Mouse (Mus musculus) gastrocnemius, adult 2 months (tissue): ENCODE results near the gene Mrm1. TPM values are rescaled to one million over a fixed set of nuclear protein-coding genes. Genes with fewer than 3 reads are reported as not detected.
"Not testable (repeated sequence)": the region's sequence is repeated elsewhere in the genome, so short reads cannot be mapped to it uniquely, and the experiment has no call there.

Source experiments
- DNase-seq: peaks from one replicate; pipeline ENCODE4 v3.0.0; 2022
- H3K27ac ChIP-seq: fragments of 200-600 bp; 2 replicates; pipeline ENCODE4 v1.8.1; 2022; ENCODE audit warnings: mild to moderate bottlenecking
- H3K4me3 ChIP-seq: fragments of 200-600 bp; 2 replicates; pipeline ENCODE4 v1.8.1; 2022; ENCODE audit warnings: mild to moderate bottlenecking, moderate library complexity
- CTCF ChIP-seq: fragments of 200-600 bp; IDR thresholded peaks from 2 replicates; pipeline ENCODE4 v1.8.1; 2022; ENCODE audit warnings: antibody characterized with exemption, mild to moderate bottlenecking, moderate library complexity
- intact Hi-C: fragments of 180-260 bp; cut with DNase I; formaldehyde crosslinking; loops from one replicate; pipeline ENCODE4 v1.15.1; 2025
- long read RNA-seq, 2 experiments: library from polyadenylated mRNA; stranded (forward); transcript quantifications; one replicate each; pipeline ENCODE4 v2.0.0; 2021
- total RNA-seq, 2 experiments: library from RNA; stranded (reverse); gene quantifications; 2 replicates each; pipeline ENCODE4 v1.2.3; 2021

Gene Mrm1
- total RNA-seq: 1 to 10 TPM; 7.7 to 9.1 TPM
- long read RNA-seq, experiment 1, transcript Mrm1-201 (5 exons, 2,477 nt): major isoform, 13 of 16 reads
- long read RNA-seq, experiment 1, partial matches to known transcripts: 0 of 16 reads
- long read RNA-seq, experiment 1, other reads (novel, unspliced or antisense): 3 of 16 reads
- long read RNA-seq, experiment 2, transcript Mrm1-201 (5 exons, 2,477 nt): major isoform, 12 of 12 reads
- long read RNA-seq, experiment 2, partial matches to known transcripts: 0 of 12 reads
- long read RNA-seq, experiment 2, other reads (novel, unspliced or antisense): 0 of 12 reads

DNA sequence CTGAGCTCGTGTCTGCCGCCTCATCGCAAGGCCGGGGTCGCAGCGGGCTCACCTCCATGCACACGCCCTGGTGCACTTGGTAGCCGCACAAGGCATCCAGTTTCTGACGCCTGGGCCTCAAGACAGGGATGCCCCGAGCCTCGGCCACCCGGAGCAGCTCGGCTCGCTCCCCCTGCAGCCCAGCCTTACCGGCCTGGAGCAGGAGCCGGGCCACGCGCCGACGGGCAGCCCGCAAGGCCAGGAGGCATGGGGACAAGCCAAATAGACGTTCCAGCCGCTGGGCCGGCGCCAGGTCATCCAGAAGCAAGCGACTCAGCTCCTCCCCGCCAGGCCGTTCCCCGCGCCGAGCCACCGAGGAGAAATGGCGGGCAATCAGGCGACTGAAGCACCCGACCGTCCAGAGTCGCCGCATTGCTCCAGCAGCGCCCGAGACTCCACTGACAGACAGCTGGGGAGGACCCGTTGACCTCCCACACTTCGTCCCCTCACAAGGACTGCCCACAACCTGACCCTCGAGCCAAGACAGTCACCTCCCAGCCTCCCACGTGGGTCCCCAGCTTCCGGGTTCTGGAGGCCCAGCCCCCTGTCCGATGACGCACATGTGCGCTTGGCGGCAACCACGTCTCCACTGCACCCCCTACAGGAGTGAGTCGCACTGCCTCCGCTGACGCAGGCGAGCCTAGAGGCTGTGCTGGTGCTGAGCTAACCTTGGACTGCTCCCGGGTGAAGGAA is at the start of gene Mrm1:
TSS of gene Mrm1 (minus strand) at position 555 of the 732 bp plus-strand sequence.
- intact Hi-C loops: loop anchor here (10.0 kb wide), 1 partner anchor 304 kb away; the partner anchor contains the start of gene Aatf
- TF ChIP-seq CTCF: peak; percentile 94
- H3K4me3 ChIP-seq: peak within 1 kb of the TSS; percentile 83
- peak within 1 kb of the TSS; percentile 94 for H3K27ac ChIP-seq
- DNase-seq: peak; percentile 97

DNA sequence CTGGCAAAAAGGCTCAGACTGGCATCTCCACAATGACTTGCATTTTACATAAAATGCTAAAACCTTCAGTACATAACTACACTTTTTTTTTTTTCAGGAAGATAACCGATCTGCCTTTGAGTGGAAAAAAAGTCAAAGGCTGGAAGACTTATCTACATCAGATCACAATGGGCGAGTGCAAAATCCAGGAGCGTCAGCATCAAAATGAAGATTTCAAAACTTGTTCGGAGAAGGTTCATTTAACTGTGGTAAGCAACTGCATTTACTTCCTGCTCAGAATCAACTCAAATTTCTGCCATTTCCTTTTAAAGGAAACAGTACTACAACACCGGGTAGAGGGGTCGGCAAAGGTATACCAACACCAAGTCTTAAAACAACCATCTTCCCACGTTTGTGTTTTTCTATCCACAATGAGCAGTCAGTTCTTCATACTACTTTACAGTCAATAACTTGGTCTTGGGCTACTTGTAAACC is 49.5 kb upstream of the Mrm1 start:
- TF ChIP-seq CTCF: no peak
- intact Hi-C loops: no loop called here
- Histone ChIP-seq H3K4me3 (peak overlapping the region; percentile 85), H3K27ac (peak overlapping the region; percentile 100)
- DNase-seq: no peak

DNA sequence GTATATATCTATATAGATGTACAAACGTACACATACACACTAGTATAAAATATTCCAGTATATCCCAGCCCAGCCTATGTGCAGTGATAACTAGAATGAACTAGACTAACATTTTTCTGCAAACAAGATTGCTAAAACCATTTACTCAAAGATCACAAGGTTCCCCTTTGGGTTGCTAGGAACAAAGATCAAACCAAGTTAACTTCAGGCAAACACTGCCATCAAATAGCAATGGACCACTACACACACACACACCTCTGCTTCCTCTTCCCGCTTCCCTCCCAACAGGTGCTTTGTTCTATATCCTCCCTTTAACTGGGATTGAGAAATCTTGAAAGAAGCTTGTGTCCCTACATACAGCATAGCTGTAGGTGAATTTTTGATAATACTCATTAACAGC is 48.3 kb upstream of the Mrm1 start:
- TF ChIP-seq CTCF: no peak
- H3K4me3 ChIP-seq: no peak overlapping the region
- intact Hi-C loops: no loop called here
- no peak for DNase-seq
- H3K27ac ChIP-seq: no peak overlapping the region

DNA sequence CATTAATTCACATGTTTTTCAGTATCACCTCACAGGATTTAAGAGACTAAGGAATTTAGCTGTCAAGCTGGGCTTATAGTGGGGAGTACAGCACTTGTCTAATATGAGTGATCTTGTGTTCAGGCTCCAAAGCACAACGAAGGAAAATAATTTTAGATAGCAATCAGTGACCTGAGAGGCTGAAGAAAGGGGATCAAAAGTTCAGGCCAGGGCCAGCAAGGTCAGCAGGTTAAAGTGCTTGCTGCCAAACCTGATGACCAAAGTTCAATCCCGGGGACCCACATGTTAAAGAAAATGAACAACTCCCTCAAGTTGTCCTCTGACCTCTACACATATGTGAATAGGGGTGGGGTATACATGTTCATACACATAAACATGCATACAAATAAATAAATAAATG is 46.0 kb upstream of the Mrm1 start:
- intact Hi-C loops: no loop called here
- no peak for TF ChIP-seq CTCF
- no peak for DNase-seq
- no peak overlapping the region for H3K27ac ChIP-seq
- no peak overlapping the region for H3K4me3 ChIP-seq

DNA sequence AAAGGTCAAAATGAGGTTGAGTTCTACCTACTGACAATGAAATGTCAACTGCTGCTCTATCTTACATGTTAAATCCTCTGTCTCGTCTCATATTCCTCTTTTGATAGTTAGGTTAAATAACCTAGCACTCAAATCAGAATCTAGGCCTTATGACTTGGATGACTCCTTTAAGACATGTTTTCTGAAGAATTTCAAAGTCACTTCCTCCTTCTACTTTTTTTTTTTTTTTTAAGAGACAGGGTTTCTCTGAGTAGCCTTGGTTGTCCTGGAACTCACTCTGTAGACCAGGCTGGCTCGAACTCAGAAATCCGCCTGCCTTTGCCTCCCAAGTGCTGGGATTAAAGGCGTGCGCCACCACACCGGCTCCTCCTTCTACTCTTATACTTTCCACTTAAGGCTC is 36.0 kb upstream of the Mrm1 start:
- intact Hi-C loops: no loop called here
- Histone ChIP-seq H3K27ac (no peak overlapping the region), H3K4me3 (no peak overlapping the region)
- no peak for TF ChIP-seq CTCF
- DNase-seq: no peak

DNA sequence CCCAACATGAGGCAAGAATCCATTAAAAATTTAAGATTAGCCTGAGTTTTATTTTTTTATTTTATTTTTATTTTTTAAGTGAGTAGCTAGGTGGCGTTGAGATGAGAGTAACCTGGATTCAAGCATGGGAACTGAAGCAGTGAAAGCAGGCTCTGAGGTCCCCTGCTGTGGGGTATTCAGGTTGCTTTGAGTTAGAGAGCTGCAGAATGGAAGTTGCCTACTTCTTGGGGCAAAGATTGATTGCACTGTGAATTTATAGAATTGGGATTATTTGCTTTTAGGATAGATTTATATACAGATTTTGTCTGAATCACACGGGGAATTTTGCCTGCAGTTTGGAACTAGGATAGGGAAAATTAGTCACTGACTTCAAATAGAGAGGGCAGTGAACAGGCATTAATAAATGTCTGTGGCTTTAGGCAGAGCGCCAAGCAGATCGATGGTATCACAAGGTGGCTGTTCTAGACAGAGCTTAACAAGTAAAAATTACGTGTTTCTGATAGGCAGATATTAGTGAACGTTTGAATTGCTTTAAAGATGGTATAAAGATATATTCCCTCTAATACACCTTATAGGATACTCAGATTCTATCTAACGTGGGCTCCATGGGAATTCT is 28.3 kb upstream of the Mrm1 start:
- TF ChIP-seq CTCF: no peak
- no peak overlapping the region for H3K4me3 ChIP-seq
- no peak overlapping the region for H3K27ac ChIP-seq
- intact Hi-C loops: no loop called here
- DNase-seq: no peak

DNA sequence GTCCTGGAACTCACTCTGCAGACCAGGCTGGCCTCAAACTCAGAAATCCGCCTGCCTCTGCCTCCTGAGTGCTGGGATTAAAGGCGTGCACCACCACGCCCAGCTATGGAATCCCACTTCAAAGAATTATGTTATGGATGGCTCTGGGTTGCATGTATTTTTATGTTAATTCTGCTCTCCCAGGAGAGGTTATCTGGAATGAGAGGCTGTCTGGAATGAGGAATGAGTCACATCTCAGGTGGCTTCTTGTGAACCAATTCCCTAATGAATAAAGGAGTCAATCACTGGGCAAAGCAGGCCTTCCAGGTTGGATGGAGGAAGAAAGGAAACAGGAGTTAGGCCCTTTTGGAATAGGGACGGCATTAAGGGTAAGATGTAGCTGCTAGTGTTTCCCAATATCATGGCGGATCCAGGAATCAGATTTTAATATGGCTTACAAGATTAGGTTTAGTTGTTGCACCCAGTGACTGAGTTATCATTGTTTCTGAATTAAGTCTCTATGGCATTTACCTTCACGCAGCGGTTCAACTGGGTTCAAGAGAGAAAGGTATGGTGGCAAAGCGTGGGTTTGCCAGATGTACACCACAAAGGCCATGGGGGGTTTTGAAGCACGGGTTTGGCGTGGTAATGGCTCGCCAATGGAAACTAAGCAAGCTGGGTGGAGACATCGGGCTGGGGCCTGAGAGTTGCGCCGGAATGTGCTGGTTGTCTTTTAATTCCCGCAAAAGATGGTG is 27.6 kb upstream of the Mrm1 start:
- no peak overlapping the region for H3K4me3 ChIP-seq
- intact Hi-C loops: no loop called here
- no peak overlapping the region for H3K27ac ChIP-seq
- TF ChIP-seq CTCF: no peak
- DNase-seq: no peak

DNA sequence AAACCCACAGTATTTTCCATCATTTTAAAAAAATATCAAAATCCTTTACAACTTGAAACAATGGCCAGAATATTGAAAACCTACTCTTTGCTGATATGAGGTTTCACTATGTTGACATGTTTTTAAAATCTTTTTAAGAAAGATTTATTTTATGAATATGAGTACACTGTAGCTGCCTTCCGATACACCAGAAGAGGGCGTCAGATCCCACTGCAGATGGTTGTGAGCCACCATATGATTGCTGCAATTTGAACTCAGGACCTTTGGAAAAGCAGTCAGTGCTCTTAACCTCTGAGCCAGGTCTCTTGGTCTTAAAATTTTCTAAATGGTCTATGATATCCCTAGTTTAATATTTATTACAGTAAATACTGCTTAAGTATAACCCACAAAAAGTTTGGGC is 20.0 kb upstream of the Mrm1 start:
- Histone ChIP-seq H3K27ac (no peak overlapping the region), H3K4me3 (no peak overlapping the region)
- no peak for DNase-seq
- intact Hi-C loops: no loop called here
- peak; percentile 26; the same call in 1 of the 2 replicates for TF ChIP-seq CTCF

DNA sequence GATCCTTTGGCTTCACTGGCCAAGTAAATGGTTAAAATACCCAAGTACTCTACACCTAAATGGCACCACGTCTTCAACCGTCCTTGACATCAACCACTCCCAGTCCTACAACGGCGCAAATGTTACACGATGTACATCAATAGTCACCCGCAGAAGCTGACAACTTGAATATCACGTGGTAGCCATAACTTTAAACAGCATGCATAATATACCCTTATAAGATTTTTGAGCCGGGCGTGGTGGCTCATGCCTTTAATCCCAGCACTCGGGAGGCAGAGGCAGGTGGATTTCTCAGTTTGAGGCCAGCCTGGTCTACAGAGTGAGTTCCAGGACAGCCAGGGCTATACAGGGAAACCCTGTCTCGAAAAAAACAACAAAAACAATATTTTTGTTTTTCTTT is 10.2 kb upstream of the Mrm1 start:
- not testable (repeated sequence) for DNase-seq
- intact Hi-C loops: loop anchor here (2.0 kb wide), 1 partner anchor 41 kb away; the partner anchor contains the start of gene Ggnbp2
- peak overlapping the region; percentile 91 for H3K4me3 ChIP-seq
- peak overlapping the region; percentile 98 for H3K27ac ChIP-seq

DNA sequence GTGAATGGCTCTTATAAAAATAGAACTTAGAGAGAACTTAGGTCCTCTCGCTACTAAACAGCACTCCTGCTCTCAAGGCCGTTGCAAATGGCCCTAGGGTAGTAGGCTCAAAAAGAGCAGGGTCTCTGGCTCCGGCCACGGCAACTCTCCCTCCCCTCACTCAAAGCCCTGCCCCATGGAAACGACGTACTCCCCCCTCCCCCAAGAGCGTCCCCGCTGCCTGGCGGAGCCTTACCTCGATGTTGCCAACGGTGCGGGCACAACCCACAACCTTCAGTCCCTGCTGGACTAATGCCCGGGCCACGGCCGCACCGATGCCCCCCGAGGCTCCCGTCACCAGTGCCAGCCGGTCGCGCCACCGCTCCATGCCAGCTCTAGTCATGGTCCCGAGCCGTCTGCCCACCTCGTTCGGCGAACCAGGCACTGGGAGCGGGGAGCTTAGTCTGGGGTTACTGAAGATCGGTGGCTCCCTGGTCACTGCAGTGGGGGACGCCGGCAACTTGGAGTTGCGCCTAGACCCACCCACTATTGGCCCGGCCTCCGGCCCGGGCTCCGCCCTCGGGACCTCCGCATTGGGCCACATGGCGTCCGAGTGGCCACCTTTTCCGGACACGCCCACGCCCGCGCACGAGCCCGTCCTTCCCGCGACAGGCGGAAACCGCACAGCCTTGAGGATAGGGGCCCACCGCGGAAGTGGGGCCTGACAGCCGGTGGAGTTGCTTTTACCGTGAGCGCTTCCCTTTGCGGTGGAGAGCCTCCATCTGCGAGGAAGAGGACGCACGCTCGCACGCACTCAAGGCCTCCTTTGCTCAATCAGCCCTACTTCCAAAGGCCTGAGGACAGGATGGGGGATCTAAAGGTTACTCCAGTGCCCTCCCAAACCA is 9.4 kb upstream of the Mrm1 start, which contains the start of gene Dhrs11:
TSS of gene Dhrs11 (minus strand) at position 479 of the 884 bp plus-strand sequence.
- peak within 1 kb of the TSS; percentile 91 for H3K4me3 ChIP-seq
- intact Hi-C loops: loop anchor here (2.0 kb wide), 1 partner anchor 42 kb away; the partner anchor contains the start of gene Ggnbp2
- DNase-seq: peak; percentile 98
- peak within 1 kb of the TSS; percentile 98 for H3K27ac ChIP-seq
- no peak for TF ChIP-seq CTCF

DNA sequence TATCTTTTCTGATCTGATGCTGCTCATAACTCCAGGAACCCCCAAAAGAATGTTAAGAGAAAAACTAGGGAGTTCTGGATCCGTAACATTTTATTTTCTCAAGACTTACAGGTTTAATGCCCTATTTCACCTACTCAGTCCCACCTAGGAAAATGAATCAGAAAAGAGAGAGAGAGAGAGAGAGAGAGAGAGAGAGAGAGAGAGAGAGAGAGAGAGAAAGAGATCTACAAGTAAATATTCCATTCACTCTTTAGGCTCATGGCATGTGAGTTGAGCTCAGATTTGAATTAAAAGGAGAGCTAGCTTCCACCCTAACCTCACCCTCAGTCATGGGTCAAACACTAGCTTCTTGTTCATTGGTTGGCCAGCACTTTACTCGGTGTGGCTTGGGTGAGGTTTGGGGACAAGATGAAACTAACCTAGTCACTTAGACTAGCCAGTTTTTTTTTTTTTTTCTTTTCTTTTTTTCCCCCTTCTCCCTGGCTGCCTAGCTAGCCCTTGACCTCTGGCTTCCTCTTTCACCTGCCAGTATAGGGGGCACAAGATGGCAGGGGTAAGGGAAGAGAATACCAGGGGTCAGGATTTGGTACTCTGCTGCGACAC is 8.7 kb upstream of the Mrm1 start:
- TF ChIP-seq CTCF: no peak

More for the DNA sequence above, 8.7 kb upstream of the Mrm1 start:
- intact Hi-C loops: loop anchor here (2.0 kb wide), 1 partner anchor 43 kb away; the partner anchor contains the start of gene Ggnbp2
- Histone ChIP-seq H3K4me3 (peak overlapping the region; percentile 91), H3K27ac (peak overlapping the region; percentile 98)
- DNase-seq: peak; percentile 40
